8 mouse cellular contexts compared by ENCODE assay signal in the genomic region with DNA sequence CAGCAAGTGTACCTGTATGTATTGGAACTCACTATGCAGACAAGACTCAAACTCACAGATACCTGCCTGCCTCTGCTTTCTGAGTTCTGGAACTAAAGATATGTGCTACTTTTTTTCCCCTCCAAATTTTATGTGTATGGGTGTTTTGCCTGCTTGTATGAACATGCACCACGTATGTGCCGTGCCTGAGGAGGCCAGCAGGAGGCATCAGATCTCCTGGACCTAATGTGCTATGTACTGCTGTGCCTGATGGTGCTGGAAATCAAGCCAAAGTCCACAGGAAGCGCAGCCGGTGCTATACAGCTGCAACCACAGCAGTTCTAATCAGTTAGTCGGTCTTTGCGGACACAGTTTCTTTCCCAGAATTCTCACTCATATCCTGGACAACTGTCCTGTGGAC. TPM values are rescaled to one million over a fixed set of nuclear protein-coding genes. Genes with fewer than 3 reads are reported as not detected.
DNase-seq lines count a peak whose midpoint lies in the region; ATAC-seq and TF ChIP-seq lines count a peak whose summit lies in the region.

No protein-coding gene starts in this region.

- H3K4me1 ChIP-seq in intestine, postnatal 0 days (replicated peaks; ENCODE audit: control insufficient read depth, insufficient read depth, low read length): no peaks in the 10 kb centered on the region
- H3K4me1 ChIP-seq in midbrain, embryonic 16.5 days (ENCODE audit: control insufficient read depth, insufficient read depth, low read length): no peaks in the 10 kb centered on the region

- H3K36me3 ChIP-seq in intestine, postnatal 0 days (ENCODE audit: control insufficient read depth, insufficient read depth): no peaks in the 10 kb centered on the region
- H3K36me3 ChIP-seq in splenic B cell, adult 2 months (ENCODE audit: control insufficient read depth, insufficient read depth, low read length, poor library complexity, severe bottlenecking): no peaks in the 10 kb centered on the region
- no peaks in the 10 kb centered on the region for H3K36me3 ChIP-seq in midbrain, embryonic 16.5 days (ENCODE audit: control insufficient read depth, insufficient read depth, low read length)

- no peaks in the 10 kb centered on the region for H3K27me3 ChIP-seq in intestine, postnatal 0 days (replicated peaks; ENCODE audit: control insufficient read depth, insufficient read depth, low read length)
- H3K27me3 ChIP-seq in splenic B cell, adult 2 months (ENCODE audit: control insufficient read depth, insufficient read depth, low read length, poor library complexity, severe bottlenecking): no peaks in the 10 kb centered on the region
- no peaks in the 10 kb centered on the region for H3K27me3 ChIP-seq in midbrain, embryonic 16.5 days (ENCODE audit: control insufficient read depth, insufficient read depth, low read depth, low read length)

- WGBS in intestine, postnatal 0 days: 55% methylated on average over 6 of the region's 6 CpGs
- WGBS in midbrain, embryonic 16.5 days: 82% methylated on average over 6 of the region's 6 CpGs

- peak; percentile 88 for ATAC-seq in intestine, postnatal 0 days
- ATAC-seq in midbrain, embryonic 16.5 days: no peak
- no peak for ATAC-seq in activated CD4-positive, CD25-positive, alpha-beta regulatory T cell, adult 4 months

- no peak overlapping the region for H3K27ac ChIP-seq in intestine, postnatal 0 days (ENCODE audit: low read depth, low read length)
- H3K27ac ChIP-seq in midbrain, embryonic 16.5 days (ENCODE audit: low read length): no peak overlapping the region

- H3K9ac ChIP-seq in intestine, postnatal 0 days (ENCODE audit: low read depth, low read length): no peak overlapping the region
- no peak overlapping the region for H3K9ac ChIP-seq in midbrain, embryonic 16.5 days (ENCODE audit: low read depth, low read length)

- TF ChIP-seq CTCF in intestine, postnatal 0 days (IDR thresholded peaks at IDR 0.05; ENCODE audit: low read depth): peak; percentile 74

- no peak overlapping the region for H3K4me2 ChIP-seq in intestine, postnatal 0 days (replicated peaks; ENCODE audit: low read depth)
- H3K4me2 ChIP-seq in midbrain, embryonic 16.5 days (ENCODE audit: low read length): no peak overlapping the region

- H3K9me3 ChIP-seq in intestine, postnatal 0 days (ENCODE audit: control insufficient read depth): no peaks in the 10 kb centered on the region
- H3K9me3 ChIP-seq in midbrain, embryonic 16.5 days (replicated peaks; ENCODE audit: control insufficient read depth, low read length, poor library complexity, severe bottlenecking): no peaks in the 10 kb centered on the region

- peak; percentile 27 for DNase-seq in lung, postnatal 36 days
- no peak for DNase-seq in lung, postnatal 25 days (ENCODE audit: low spot score)
- peak; percentile 27 for DNase-seq in T-cell, adult 2 months (ENCODE audit: low spot score)
- peak; percentile 52 for DNase-seq in splenic B cell, adult 2 months (ENCODE audit: low read depth, low spot score)
- DNase-seq in adrenal gland, adult 2 months: no peak

- no peak overlapping the region for H3K4me3 ChIP-seq in intestine, postnatal 0 days (ENCODE audit: low read depth, low read length)
- H3K4me3 ChIP-seq in midbrain, embryonic 16.5 days (ENCODE audit: low read depth, low read length): no peak overlapping the region

RNA-seq across cellular contexts. Expression of gene Cd2bp2, which starts 12.0 kb away (rescaled TPM):
- polyA plus RNA-seq in intestine, postnatal 0 days (2015; fragmentation: Nextera tagmentation; extraction: Ambion mirVana): 29.2 and 30.2 TPM in 2 replicates
- polyA plus RNA-seq in midbrain, embryonic 16.5 days (2015; fragmentation: Nextera tagmentation; extraction: Ambion mirVana): 76.1 and 85.7 TPM in 2 replicates
- total RNA-seq in adrenal gland, adult 2 months (2021): 10 to 100 TPM; 37.6 to 67.6 TPM
- 12.7 and 13.8 TPM in 2 replicates for polyA plus RNA-seq in adrenal gland, adult 2 months (2012; rRNA removed)
- 10 to 100 TPM; 38.9 to 50.5 TPM for polyA plus RNA-seq in activated CD4-positive, CD25-positive, alpha-beta regulatory T cell, adult 4 months (2017; shearing (Covaris generic))

RNA-seq across cellular contexts. Expression of gene Tbc1d10b, which starts 24.4 kb away (rescaled TPM):
- 15.0 and 17.1 TPM in 2 replicates for polyA plus RNA-seq in intestine, postnatal 0 days (2015; fragmentation: Nextera tagmentation; extraction: Ambion mirVana)
- 30.7 and 31.2 TPM in 2 replicates for polyA plus RNA-seq in midbrain, embryonic 16.5 days (2015; fragmentation: Nextera tagmentation; extraction: Ambion mirVana)
- 10 to 100 TPM; 36.0 to 43.6 TPM for total RNA-seq in adrenal gland, adult 2 months (2021)
- 31.5 and 35.1 TPM in 2 replicates for polyA plus RNA-seq in adrenal gland, adult 2 months (2012; rRNA removed)
- 10 to 100 TPM; 13.6 to 18.9 TPM for polyA plus RNA-seq in activated CD4-positive, CD25-positive, alpha-beta regulatory T cell, adult 4 months (2017; shearing (Covaris generic))

RNA-seq across cellular contexts. Expression of gene Mylpf, which starts 24.9 kb away (rescaled TPM):
- polyA plus RNA-seq in intestine, postnatal 0 days (2015; fragmentation: Nextera tagmentation; extraction: Ambion mirVana): 10.7 and 12.3 TPM in 2 replicates
- polyA plus RNA-seq in midbrain, embryonic 16.5 days (2015; fragmentation: Nextera tagmentation; extraction: Ambion mirVana): 2.8 and 4.8 TPM in 2 replicates
- total RNA-seq in adrenal gland, adult 2 months (2021): 1 to 10 TPM; 2.2 to 2.3 TPM
- not detected in 2 replicates for polyA plus RNA-seq in adrenal gland, adult 2 months (2012; rRNA removed)
- polyA plus RNA-seq in activated CD4-positive, CD25-positive, alpha-beta regulatory T cell, adult 4 months (2017; shearing (Covaris generic)): 10 to 100 TPM; 26.7 to 30.7 TPM

RNA-seq across cellular contexts. Expression of gene Spn, which starts 46.2 kb away (rescaled TPM):
- 0.09 and 0.13 TPM in 2 replicates for polyA plus RNA-seq in intestine, postnatal 0 days (2015; fragmentation: Nextera tagmentation; extraction: Ambion mirVana)
- polyA plus RNA-seq in midbrain, embryonic 16.5 days (2015; fragmentation: Nextera tagmentation; extraction: Ambion mirVana): 0.05 TPM in 1 of 2 replicates, not detected in the other
- 1 to 10 TPM in 1 of 2 experiments, under 1 TPM in 1; 0.58 to 1.0 TPM for total RNA-seq in adrenal gland, adult 2 months (2021)
- polyA plus RNA-seq in adrenal gland, adult 2 months (2012; rRNA removed): 1.0 and 2.0 TPM in 2 replicates
- polyA plus RNA-seq in activated CD4-positive, CD25-positive, alpha-beta regulatory T cell, adult 4 months (2017; shearing (Covaris generic)): 100 to 1,000 TPM; 157 to 159 TPM

RNA-seq across cellular contexts. Expression of gene Zfp553, which starts 49.0 kb away (rescaled TPM):
- polyA plus RNA-seq in intestine, postnatal 0 days (2015; fragmentation: Nextera tagmentation; extraction: Ambion mirVana): 7.4 and 7.6 TPM in 2 replicates
- 48.7 and 54.9 TPM in 2 replicates for polyA plus RNA-seq in midbrain, embryonic 16.5 days (2015; fragmentation: Nextera tagmentation; extraction: Ambion mirVana)
- total RNA-seq in adrenal gland, adult 2 months (2021): 10 to 100 TPM; 11.7 to 12.7 TPM
- polyA plus RNA-seq in adrenal gland, adult 2 months (2012; rRNA removed): 18.3 and 20.5 TPM in 2 replicates
- 1 to 10 TPM; 4.1 to 8.0 TPM for polyA plus RNA-seq in activated CD4-positive, CD25-positive, alpha-beta regulatory T cell, adult 4 months (2017; shearing (Covaris generic))

Comparison
In these comparisons a context has a peak if more than half of its experiments do, and no peak if none do; other contexts are left out.
1. DNase-seq: peak in lung, postnatal 36 days (single experiment), T-cell, adult 2 months (single experiment) and splenic B cell, adult 2 months (single experiment); none in lung, postnatal 25 days (single experiment) and adrenal gland, adult 2 months (single experiment).